Mouse (Mus musculus): ENCODE data around the gene Taok1.
A peak's percentile ranks its signal among the peaks of the same experiment; 100 is the strongest.

The Taok1 gene

GRCm38 (mm10) chr11:77491123-77491501 is 116.5 kb downstream of the Taok1 start:
- DNase-seq, result peak; percentile 87 to 94

- no peak for DNase-seq
Measured at GRCm38 (mm10) chr11:77490451-77490850, 117.2 kb downstream of the Taok1 start.

GRCm38 (mm10) chr11:77489591-77490235 is 117.9 kb downstream of the Taok1 start, which contains the start of gene Ankrd13b:
TSS of gene Ankrd13b (minus strand) at chr11:77489678.
- peak; percentile 82 to 88 for DNase-seq

- no peak for DNase-seq
Measured at GRCm38 (mm10) chr11:77488771-77489581, 118.6 kb downstream of the Taok1 start.

GRCm38 (mm10) chr11:77486798-77487197 is 120.8 kb downstream of the Taok1 start:
- peak in 1 of 2 experiments; percentile 54 for DNase-seq

- no peak for DNase-seq
Measured at GRCm38 (mm10) chr11:77485229-77485628, 122.4 kb downstream of the Taok1 start.

GRCm38 (mm10) chr11:77483510-77484255 is 123.9 kb downstream of the Taok1 start:
- DNase-seq, result no peak

GRCm38 (mm10) chr11:77483043-77483442 is 124.6 kb downstream of the Taok1 start:
- no peak for DNase-seq
